Mouse (Mus musculus): ENCODE measurements around the gene Dnaja2.

- TF ChIP-seq CTCF (IDR thresholded peaks at IDR 0.05; ENCODE audit: low read depth, low read length) (no peak), GATA1 (IDR thresholded peaks at IDR 0.05; ENCODE audit: borderline replicate concordance, low read length) (no peak), POLR2AphosphoS5 (IDR thresholded peaks at IDR 0.05; ENCODE audit: insufficient replicate concordance, low read depth, low read length) (no peak)
Measured at GRCm38 (mm10) chr8:85554391-85555180, 558 bp downstream of the Dnaja2 start.

Data from G1E (cell line).